Mouse (Mus musculus): Measurements from ENCODE around the gene Hrh1. TPM values are rescaled to one million over a fixed set of nuclear protein-coding genes. Genes with fewer than 3 reads are reported as not detected.
"Not testable (repeated sequence)": the region's sequence is repeated elsewhere in the genome, so short reads cannot be mapped to it uniquely, and the experiment has no call there.

Hrh1 gene
- total RNA-seq, 2 experiments from 2014 or later: 4.9 to 5.1 TPM

- DNase-seq: no peak
- intact Hi-C loops (cut with DNase I): no loop called here
Observed at GRCm38 (mm10) chr6:114457299-114457698, 59.6 kb downstream of the Hrh1 start.

DNA sequence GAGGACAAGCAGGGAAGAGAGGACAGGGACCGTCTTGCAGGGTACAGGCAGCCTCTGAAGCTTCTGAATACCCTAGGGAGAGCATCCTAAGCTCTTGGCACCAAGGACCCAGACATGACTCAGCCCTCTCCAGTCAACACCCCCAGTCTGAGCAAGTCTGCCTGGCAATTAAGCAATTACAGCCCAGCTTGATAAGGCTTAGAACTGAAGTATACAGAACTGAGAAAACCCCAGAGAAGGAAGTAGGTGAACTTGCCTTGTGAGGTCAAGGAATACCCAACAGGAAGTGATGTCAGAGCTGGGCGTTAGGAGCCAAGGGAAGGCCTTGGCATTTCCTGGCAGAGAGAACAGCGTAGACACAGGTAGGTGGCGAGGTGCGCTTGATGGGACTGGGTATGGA lies 60.5 kb downstream of the Hrh1 start:
- DNase-seq: no peak
- intact Hi-C loops (cut with DNase I): no loop called here

DNA sequence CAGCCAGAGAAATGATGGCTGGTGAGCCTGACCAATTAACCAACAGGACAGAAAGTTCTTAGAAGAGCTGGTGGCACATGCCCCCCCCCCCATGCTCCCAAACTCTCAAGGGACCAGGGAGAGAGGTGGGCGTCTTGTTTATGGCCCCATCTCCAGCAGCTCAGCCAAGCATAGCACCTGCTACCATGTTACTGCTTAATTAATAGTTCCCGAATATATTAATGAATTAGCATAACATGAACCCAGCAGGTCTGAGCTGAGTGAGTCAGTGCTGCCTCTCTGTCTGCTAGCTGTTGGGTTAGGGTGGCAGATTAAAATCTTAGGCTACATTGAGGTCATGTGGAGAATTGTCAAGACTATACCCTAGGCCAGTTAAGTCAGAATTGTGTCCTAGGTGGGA lies 62.2 kb downstream of the Hrh1 start:
- intact Hi-C loops (cut with DNase I): no loop called here
- DNase-seq: no peak

DNA sequence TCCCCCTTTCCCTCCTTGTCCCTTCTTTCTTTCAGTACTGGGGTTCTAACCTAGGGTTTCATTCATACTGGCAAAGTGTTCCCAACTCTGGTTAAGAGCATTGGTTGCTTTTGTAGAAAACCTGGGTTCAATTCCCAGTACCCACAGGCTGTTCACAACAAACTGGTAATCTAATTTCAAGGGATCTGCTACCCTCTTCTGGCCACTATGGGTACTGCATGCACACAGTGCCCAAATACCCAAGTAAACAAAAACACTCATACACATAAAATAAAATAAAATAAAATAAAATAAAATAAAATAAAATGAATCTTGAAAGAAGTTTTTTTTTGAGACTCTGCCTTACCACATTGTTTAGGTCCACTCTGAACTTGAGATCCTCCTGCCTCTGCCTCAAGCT lies 63.8 kb downstream of the Hrh1 start:
- no peak for DNase-seq
- intact Hi-C loops (cut with DNase I): no loop called here

- intact Hi-C loops (cut with DNase I): no loop called here
- peak; percentile 27 for DNase-seq
Observed at GRCm38 (mm10) chr6:114462747-114463146, 65.0 kb downstream of the Hrh1 start.

DNA sequence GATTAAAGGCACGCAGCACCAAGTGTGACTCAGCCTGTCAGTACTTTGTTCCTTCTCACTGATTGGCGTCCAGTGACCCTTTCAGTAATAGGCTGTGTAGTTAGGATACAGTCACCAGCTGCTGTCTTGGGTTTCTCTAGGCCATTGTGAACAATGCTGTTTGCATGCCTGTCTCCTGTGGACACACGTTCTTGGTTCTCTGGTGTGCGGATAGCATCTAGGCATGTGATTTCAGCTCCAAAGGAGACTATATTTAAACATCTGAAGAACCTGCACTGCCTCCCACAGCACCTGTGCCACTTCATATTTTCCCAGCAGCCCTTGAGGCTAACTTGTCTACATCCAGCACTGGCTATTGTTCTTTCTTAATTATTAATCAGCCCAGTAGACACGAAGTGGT lies 75.8 kb downstream of the Hrh1 start:
- intact Hi-C loops (cut with DNase I): no loop called here
- DNase-seq: no peak

DNA sequence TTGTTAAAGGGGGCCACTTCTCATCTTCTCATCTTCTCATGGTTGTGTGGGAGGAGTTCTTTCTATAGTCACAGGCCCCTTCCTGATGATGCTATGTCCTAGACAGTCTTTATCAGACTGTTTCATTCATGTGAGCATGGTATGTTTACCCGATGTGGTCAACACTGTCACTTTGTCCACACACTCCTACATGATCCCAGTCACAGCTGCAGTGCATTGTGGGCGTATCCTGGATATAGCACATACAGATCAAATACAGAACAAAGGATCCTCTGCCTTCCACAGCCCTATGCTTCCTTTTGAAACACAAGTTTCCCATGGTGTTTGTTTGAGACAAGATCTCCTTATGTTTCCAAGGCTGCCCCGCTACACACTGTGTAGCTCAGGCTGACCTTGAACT lies 76.3 kb downstream of the Hrh1 start:
- intact Hi-C loops (cut with DNase I): no loop called here
- DNase-seq: no peak

GRCm38 (mm10) chr6:114474911-114475310 lies 77.2 kb downstream of the Hrh1 start:
- peak; percentile 38 for DNase-seq
- intact Hi-C loops (cut with DNase I): no loop called here

- DNase-seq: peak; percentile 28
Observed at GRCm38 (mm10) chr6:114478771-114479170, 81.0 kb downstream of the Hrh1 start.

DNA sequence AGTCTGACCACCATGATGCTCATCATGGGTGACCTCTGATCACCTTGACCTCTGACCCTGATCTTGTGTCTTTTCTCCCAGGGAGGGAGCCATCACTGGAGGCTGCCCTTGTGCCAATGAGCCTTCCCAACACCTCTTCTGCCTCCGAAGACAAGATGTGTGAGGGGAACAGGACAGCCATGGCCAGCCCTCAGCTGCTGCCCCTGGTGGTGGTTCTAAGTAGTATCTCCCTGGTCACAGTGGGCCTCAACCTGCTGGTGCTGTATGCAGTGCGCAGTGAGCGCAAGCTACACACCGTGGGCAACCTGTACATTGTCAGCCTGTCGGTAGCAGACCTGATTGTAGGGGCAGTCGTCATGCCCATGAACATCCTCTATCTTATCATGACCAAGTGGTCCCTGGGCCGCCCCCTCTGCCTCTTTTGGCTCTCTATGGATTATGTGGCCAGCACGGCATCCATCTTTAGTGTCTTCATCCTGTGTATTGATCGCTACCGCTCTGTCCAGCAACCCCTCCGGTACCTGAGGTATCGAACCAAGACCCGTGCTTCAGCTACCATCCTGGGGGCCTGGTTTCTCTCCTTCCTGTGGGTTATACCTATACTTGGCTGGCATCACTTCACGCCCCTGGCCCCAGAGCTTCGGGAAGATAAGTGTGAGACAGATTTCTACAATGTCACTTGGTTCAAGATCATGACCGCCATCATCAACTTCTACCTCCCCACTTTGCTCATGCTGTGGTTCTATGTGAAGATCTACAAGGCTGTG lies 82.1 kb downstream of the Hrh1 start:
- intact Hi-C loops (cut with DNase I): no loop called here
- DNase-seq: no peak

More at GRCm38 (mm10) chr6:114478771-114479170, 81.0 kb downstream of the Hrh1 start:
- intact Hi-C loops (cut with DNase I): no loop called here

- intact Hi-C loops (cut with DNase I): no loop called here
Observed at GRCm38 (mm10) chr6:114489371-114489770, 91.6 kb downstream of the Hrh1 start.

DNA sequence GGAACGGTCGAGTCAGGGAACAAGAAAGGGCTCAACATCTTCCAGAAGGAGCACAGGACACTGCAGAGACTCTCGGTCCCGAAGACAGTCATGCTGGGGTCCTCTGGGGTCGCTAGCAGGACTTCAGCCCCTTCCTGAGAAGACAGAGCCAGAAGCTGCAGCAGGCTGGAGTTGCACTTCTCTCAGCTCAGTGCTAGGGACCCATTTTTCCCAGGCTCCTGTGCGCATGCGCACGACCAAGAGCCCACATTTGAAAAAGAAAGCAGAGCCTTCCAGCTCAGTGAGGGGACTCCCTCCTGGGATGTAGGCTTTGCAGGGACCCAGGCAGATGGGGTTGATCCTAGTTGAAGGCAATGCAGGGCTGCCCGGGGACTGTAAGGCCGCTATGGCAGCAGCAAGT lies 94.9 kb downstream of the Hrh1 start:
- intact Hi-C loops (cut with DNase I): not testable (repeated sequence)

More at GRCm38 (mm10) chr6:114489371-114489770, 91.6 kb downstream of the Hrh1 start:
- DNase-seq: no peak

GRCm38 (mm10) chr6:114494987-114495386 lies 97.3 kb downstream of the Hrh1 start:
- DNase-seq: peak; percentile 19
- intact Hi-C loops (cut with DNase I): not testable (repeated sequence)

More for the DNA sequence above, 94.9 kb downstream of the Hrh1 start:
- DNase-seq: not testable (repeated sequence)

GRCm38 (mm10) chr6:114514038-114514437 lies 116.3 kb downstream of the Hrh1 start:
- peak; percentile 21 for DNase-seq
- intact Hi-C loops (cut with DNase I): not testable (repeated sequence)

DNA sequence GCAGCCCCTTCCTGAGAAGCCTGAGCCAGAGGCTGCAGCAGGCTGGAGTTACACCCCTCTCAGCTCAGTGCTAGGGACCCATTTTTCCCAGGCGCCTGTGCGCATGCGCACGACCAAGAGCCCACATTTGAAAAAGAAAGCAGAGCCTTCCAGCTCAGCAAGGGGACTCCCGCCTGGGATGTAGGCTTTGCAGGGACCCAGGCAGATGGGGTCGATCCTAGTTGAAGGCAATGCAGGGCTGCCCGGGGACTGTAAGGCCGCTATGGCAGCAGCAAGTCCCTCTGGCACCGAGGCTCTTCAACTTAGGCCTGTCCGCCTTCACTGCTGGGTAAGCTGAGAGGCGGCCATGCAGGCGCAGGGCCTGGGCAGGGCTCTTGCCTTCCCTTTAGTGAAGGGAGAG lies 131.0 kb downstream of the Hrh1 start:
- intact Hi-C loops (cut with DNase I); DNase-seq: not testable (repeated sequence)

Other genes with a start within 250 kb of the Hrh1 start
- gene Slc6a1, start 115.3 kb upstream of the Hrh1 start, total RNA-seq (2021): 100 to 1,000 TPM; 190 to 242 TPM
- gene Atg7, start 245.2 kb downstream of the Hrh1 start, total RNA-seq (2021): 10 to 100 TPM; 16.4 to 20.3 TPM